Mouse (Mus musculus): ENCODE results near the gene Shc3. TPM values are rescaled to one million over a fixed set of nuclear protein-coding genes. Genes with fewer than 3 reads are reported as not detected.

Gene Shc3
- total RNA-seq, 2 experiments from 2014 or later: 120 to 131 TPM

Other genes starting within 250 kb of the Shc3 start
- gene S1pr3, start 160.8 kb downstream of the Shc3 start, total RNA-seq (2021): 1 to 10 TPM; 5.5 to 6.0 TPM
- 1 to 10 TPM; 1.2 to 2.9 TPM for gene Cks2, start 75.8 kb upstream of the Shc3 start, total RNA-seq (2021)
- 10 to 100 TPM; 18.2 to 19.7 TPM for gene Secisbp2, start 82.3 kb upstream of the Shc3 start, total RNA-seq (2021)
- 100 to 1,000 TPM in 1 of 2 experiments, 10 to 100 TPM in 1; 96.5 to 108 TPM for gene Sema4d, start 224.3 kb upstream of the Shc3 start, total RNA-seq (2021)